Mouse (Mus musculus) heart, embryonic 12.5 days (tissue): Measurements from ENCODE around the gene Otop2. TPM values are rescaled to one million over a fixed set of nuclear protein-coding genes. Genes with fewer than 3 reads are reported as not detected.

Source experiments
- ATAC-seq: fragments of 200-750 bp; cut with Nextera tagmentation; 2 replicates; pipeline ENCODE4 v1.8.0; 2017; ENCODE audit warnings: moderate TSS enrichment, moderate library complexity; ENCODE audit not compliant: insufficient number of reproducible peaks, low FRiP score
- H3K27ac ChIP-seq: fragments of 300-500 bp; sonication (generic); 2 replicates; pipeline ENCODE4 v1.5.1; 2016; ENCODE audit warnings: mild to moderate bottlenecking, moderate library complexity; ENCODE audit not compliant: poor library complexity, severe bottlenecking
- H3K27me3 ChIP-seq: fragments of 300-500 bp; sonication (generic); replicated peaks from 2 replicates; pipeline ENCODE4 v1.6.1; 2016; ENCODE audit warnings: mild to moderate bottlenecking, moderate library complexity
- H3K36me3 ChIP-seq: fragments of 300-500 bp; sonication (generic); 2 replicates; pipeline ENCODE4 v1.6.1; 2016; ENCODE audit warnings: mild to moderate bottlenecking, moderate library complexity
- H3K4me1 ChIP-seq: fragments of 300-500 bp; sonication (generic); replicated peaks from 2 replicates; pipeline ENCODE4 v1.6.1; 2016; ENCODE audit warnings: mild to moderate bottlenecking
- H3K4me2 ChIP-seq: fragments of 300-500 bp; sonication (generic); 2 replicates; pipeline ENCODE4 v1.6.1; 2016; ENCODE audit warnings: mild to moderate bottlenecking, moderate library complexity
- H3K4me3 ChIP-seq: fragments of 300-500 bp; sonication (generic); 2 replicates; pipeline ENCODE4 v1.5.1; 2016; ENCODE audit warnings: mild to moderate bottlenecking
- H3K9ac ChIP-seq: fragments of 300-500 bp; sonication (generic); 2 replicates; pipeline ENCODE4 v1.6.1; 2016; ENCODE audit warnings: mild to moderate bottlenecking, moderate library complexity
- H3K9me3 ChIP-seq: fragments of 300-500 bp; sonication (generic); replicated peaks from 2 replicates; pipeline ENCODE4 v1.6.1; 2016; ENCODE audit warnings: mild to moderate bottlenecking, moderate library complexity
- WGBS: fragments of 180-500 bp; shearing (Covaris S2); methylation state at CpG from one replicate; pipeline ENCODE4 v1.1.7; 2016; 5-methylcytosine and 5-hydroxymethylcytosine counted together
- polyA plus RNA-seq: library from polyadenylated mRNA; unstranded; fragments of >200 nt; fragmentation: Nextera tagmentation; extraction: Ambion mirVana; gene quantifications from 2 replicates; pipeline ENCODE4 v1.2.1, GENCODE M21; 2016

Otop2 gene
- polyA plus RNA-seq, 1 experiment from 2014 or later = not detected

GRCm38 (mm10) chr11:115329339-115329738 lies 22.4 kb downstream of the Otop2 start:
- WGBS = 65% methylated on average over 15 of the region's 15 CpGs
- Histone ChIP-seq H3K4me2 (no peak overlapping the region), H3K9ac (no peak overlapping the region), H3K27ac (no peak overlapping the region), H3K4me1 (no peaks in the 10 kb centered on the region), H3K36me3 (no peaks in the 10 kb centered on the region), H3K4me3 (no peak overlapping the region), H3K9me3 (no peaks in the 10 kb centered on the region), H3K27me3 (peaks cover 91% of the 10 kb centered on the region)
- no peak for ATAC-seq

- Histone ChIP-seq H3K9ac (no peak within 1 kb of the TSS), H3K36me3 (no peaks in the 10 kb centered on the region), H3K4me2 (peak within 1 kb of the TSS; percentile 9; the same call in 1 of the 2 replicates), H3K4me1 (0 out of 2 replicates have a peak, but pooled peaks cover 5% of the 10 kb centered on the region), H3K27ac (no peak within 1 kb of the TSS), H3K27me3 (peaks cover 92% of the 10 kb centered on the region), H3K4me3 (no peak within 1 kb of the TSS), H3K9me3 (no peaks in the 10 kb centered on the region)
- no peak for ATAC-seq
- WGBS = 5% methylated on average over 29 of the region's 29 CpGs
Measured at GRCm38 (mm10) chr11:115334531-115334930, 27.6 kb downstream of the Otop2 start, which contains the start of gene Otop3. TSS of gene Otop3 (plus strand) at chr11:115334731.

- no peak overlapping the region for H3K9ac ChIP-seq
- H3K4me3 ChIP-seq = no peak overlapping the region
- H3K9me3 ChIP-seq = no peaks in the 10 kb centered on the region
- H3K36me3 ChIP-seq = no peaks in the 10 kb centered on the region
- no peak overlapping the region for H3K27ac ChIP-seq
- no peak overlapping the region for H3K4me2 ChIP-seq
- 47% methylated on average over 12 of the region's 12 CpGs for WGBS
- H3K27me3 ChIP-seq = peaks cover 92% of the 10 kb centered on the region
- H3K4me1 ChIP-seq = 0 out of 2 replicates have a peak, but pooled peaks cover 5% of the 10 kb centered on the region
- no peak for ATAC-seq
Measured at GRCm38 (mm10) chr11:115335223-115335622, 28.3 kb downstream of the Otop2 start.

GRCm38 (mm10) chr11:115336115-115336514 lies 29.2 kb downstream of the Otop2 start:
- Histone ChIP-seq H3K27ac (no peak overlapping the region), H3K9me3 (no peaks in the 10 kb centered on the region), H3K4me2 (no peak overlapping the region), H3K27me3 (peaks cover 95% of the 10 kb centered on the region), H3K36me3 (no peaks in the 10 kb centered on the region), H3K4me3 (no peak overlapping the region), H3K4me1 (0 out of 2 replicates have a peak, but pooled peaks cover 5% of the 10 kb centered on the region), H3K9ac (no peak overlapping the region)
- 17% methylated on average over 6 of the region's 6 CpGs for WGBS
- no peak for ATAC-seq

GRCm38 (mm10) chr11:115337350-115337749 lies 30.4 kb downstream of the Otop2 start:
- ATAC-seq = no peak
- WGBS = 45% methylated on average over 3 of the region's 3 CpGs
- Histone ChIP-seq H3K9ac (no peak overlapping the region), H3K4me2 (no peak overlapping the region), H3K4me1 (0 out of 2 replicates have a peak, but pooled peaks cover 5% of the 10 kb centered on the region), H3K36me3 (no peaks in the 10 kb centered on the region), H3K27ac (no peak overlapping the region), H3K4me3 (no peak overlapping the region), H3K27me3 (peaks cover 95% of the 10 kb centered on the region), H3K9me3 (no peaks in the 10 kb centered on the region)

- 54% methylated on average over 1 of the region's 1 CpGs for WGBS
- Histone ChIP-seq H3K4me3 (no peak overlapping the region), H3K9ac (no peak overlapping the region), H3K9me3 (no peaks in the 10 kb centered on the region), H3K27me3 (peaks cover 95% of the 10 kb centered on the region), H3K4me1 (0 out of 2 replicates have a peak, but pooled peaks cover 5% of the 10 kb centered on the region), H3K27ac (no peak overlapping the region), H3K36me3 (no peaks in the 10 kb centered on the region), H3K4me2 (no peak overlapping the region)
- ATAC-seq = no peak
Measured at GRCm38 (mm10) chr11:115337826-115338225, 30.9 kb downstream of the Otop2 start.

GRCm38 (mm10) chr11:115341246-115341645 lies 34.3 kb downstream of the Otop2 start:
- no peak overlapping the region for H3K27ac ChIP-seq
- no peak for ATAC-seq
- no peak overlapping the region for H3K4me3 ChIP-seq
- H3K9ac ChIP-seq = no peak overlapping the region
- WGBS = 65% methylated on average over 2 of the region's 2 CpGs
- no peak overlapping the region for H3K4me2 ChIP-seq
- H3K36me3 ChIP-seq = no peaks in the 10 kb centered on the region
- peaks cover 93% of the 10 kb centered on the region for H3K27me3 ChIP-seq
- H3K4me1 ChIP-seq = no peaks in the 10 kb centered on the region
- H3K9me3 ChIP-seq = no peaks in the 10 kb centered on the region

- H3K36me3 ChIP-seq = no peaks in the 10 kb centered on the region
- peaks cover 93% of the 10 kb centered on the region for H3K27me3 ChIP-seq
- no peaks in the 10 kb centered on the region for H3K9me3 ChIP-seq
- no peak overlapping the region for H3K4me3 ChIP-seq
- WGBS = 62% methylated on average over 6 of the region's 6 CpGs
- H3K4me2 ChIP-seq = no peak overlapping the region
- H3K27ac ChIP-seq = no peak overlapping the region
- H3K9ac ChIP-seq = no peak overlapping the region
- H3K4me1 ChIP-seq = no peaks in the 10 kb centered on the region
- no peak for ATAC-seq
Measured at GRCm38 (mm10) chr11:115341866-115342265, 34.9 kb downstream of the Otop2 start.

- H3K4me2 ChIP-seq = no peak overlapping the region
- H3K9ac ChIP-seq = no peak overlapping the region
- no peak overlapping the region for H3K27ac ChIP-seq
- no peak for ATAC-seq
- no peaks in the 10 kb centered on the region for H3K9me3 ChIP-seq
- WGBS = 5% methylated on average over 12 of the region's 12 CpGs
- H3K36me3 ChIP-seq = no peaks in the 10 kb centered on the region
- no peaks in the 10 kb centered on the region for H3K4me1 ChIP-seq
- peaks cover 88% of the 10 kb centered on the region for H3K27me3 ChIP-seq
- no peak overlapping the region for H3K4me3 ChIP-seq
Measured at GRCm38 (mm10) chr11:115344967-115345366, 38.0 kb downstream of the Otop2 start.

GRCm38 (mm10) chr11:115345515-115345914 lies 38.6 kb downstream of the Otop2 start:
- Histone ChIP-seq H3K9me3 (no peaks in the 10 kb centered on the region), H3K4me3 (no peak overlapping the region), H3K27me3 (peaks cover 88% of the 10 kb centered on the region), H3K36me3 (no peaks in the 10 kb centered on the region), H3K27ac (no peak overlapping the region), H3K4me2 (no peak overlapping the region), H3K4me1 (no peaks in the 10 kb centered on the region), H3K9ac (no peak overlapping the region)
- WGBS = 27% methylated on average over 7 of the region's 7 CpGs
- no peak for ATAC-seq

GRCm38 (mm10) chr11:115348681-115349248 lies 41.8 kb downstream of the Otop2 start:
- ATAC-seq = no peak
- Histone ChIP-seq H3K9ac (no peak overlapping the region), H3K27ac (no peak overlapping the region), H3K4me3 (no peak overlapping the region), H3K9me3 (no peaks in the 10 kb centered on the region), H3K4me2 (no peak overlapping the region), H3K36me3 (no peaks in the 10 kb centered on the region), H3K4me1 (no peaks in the 10 kb centered on the region), H3K27me3 (peaks cover 87% of the 10 kb centered on the region)
- 46% methylated on average over 17 of the region's 17 CpGs for WGBS

GRCm38 (mm10) chr11:115349976-115350375 lies 43.0 kb downstream of the Otop2 start:
- Histone ChIP-seq H3K4me3 (no peak overlapping the region), H3K27me3 (peaks cover 79% of the 10 kb centered on the region), H3K9me3 (no peaks in the 10 kb centered on the region), H3K4me1 (no peaks in the 10 kb centered on the region), H3K4me2 (no peak overlapping the region), H3K36me3 (no peaks in the 10 kb centered on the region), H3K27ac (no peak overlapping the region), H3K9ac (no peak overlapping the region)
- ATAC-seq = no peak
- WGBS = 39% methylated on average over 4 of the region's 4 CpGs
